Comparison of ENCODE assay signal across 11 mouse cellular contexts in genomic region chr4:119274627-119275026, GRCm38 (mm10). TPM values are rescaled to one million over a fixed set of nuclear protein-coding genes. Genes with fewer than 3 reads are reported as not detected.
DNase-seq lines count a peak whose midpoint lies in the region; ATAC-seq and TF ChIP-seq lines count a peak whose summit lies in the region.
"Had no signal": no experiment of that assay in that cellular context is flagged by ENCODE, and none has a peak within 500 bp of the region (broad histone marks: within the 10 kb centered on the region; RNA-seq: fewer than 3 reads in every experiment).

No protein-coding gene starts in this region.

- DNase-seq in ovary, postnatal 14 days (ENCODE audit: low spot score), result peak; percentile 33
- no peak for DNase-seq in ovary, adult 18-20 months (ENCODE audit: low spot score)
- no peak for DNase-seq in liver, embryonic 14.5 days (ENCODE audit: low read depth in 3 of 3, low spot score in 3 of 3)
- DNase-seq in spleen, postnatal 14 days (ENCODE audit: low spot score in 2 of 2), result no peak
- no peak for DNase-seq in left cerebral cortex, postnatal 14 days (ENCODE audit: low spot score in 2 of 2)
- no peak for DNase-seq in B cell, adult 2 months
- DNase-seq: cerebellum, adult 11 months had no signal

- WGBS in heart, embryonic 12.5 days, result 85% methylated on average over 1 of the region's 1 CpGs
- 76% methylated on average over 1 of the region's 1 CpGs for WGBS in liver, embryonic 14.5 days (ENCODE audit: insufficient replicate concordance)
- WGBS in stomach, embryonic 16.5 days, result 70% methylated on average over 1 of the region's 1 CpGs

- no peak overlapping the region for H3K9ac ChIP-seq in heart, embryonic 12.5 days
- H3K9ac ChIP-seq in liver, embryonic 14.5 days (replicated peaks), result no peak overlapping the region
- no peak overlapping the region for H3K9ac ChIP-seq in stomach, embryonic 16.5 days (ENCODE audit: low read length)
- H3K9ac ChIP-seq: lung, embryonic 14.5 days had no signal

- no peak for TF ChIP-seq CTCF in liver, embryonic 14.5 days (IDR thresholded peaks at IDR 0.05; ENCODE audit: low read depth)

- no peak for TF ChIP-seq EP300 in liver, embryonic 14.5 days (IDR thresholded peaks at IDR 0.05; ENCODE audit: low read depth)

- peaks cover 8% of the 10 kb centered on the region; the same call in 1 of the 2 replicates for H3K4me1 ChIP-seq in heart, embryonic 12.5 days (replicated peaks)
- peaks cover 0 to 7% of the 10 kb centered on the region in 2 experiments; a peak in 2 of 4 replicates for H3K4me1 ChIP-seq in liver, embryonic 14.5 days (replicated peaks; ENCODE audit: control insufficient read depth in 2 of 2, insufficient read depth in 2 of 2, low read length in 1 of 2)
- H3K4me1 ChIP-seq in stomach, embryonic 16.5 days (ENCODE audit: control insufficient read depth, insufficient read depth, low read length), result no peaks in the 10 kb centered on the region

- no peak overlapping the region for H3K4me3 ChIP-seq in heart, embryonic 12.5 days
- H3K4me3 ChIP-seq in liver, embryonic 14.5 days (ENCODE audit: insufficient read depth in 1 of 2, low read depth in 2 of 2, low read length in 2 of 2), result no peak overlapping the region
- no peak overlapping the region for H3K4me3 ChIP-seq in stomach, embryonic 16.5 days (replicated peaks; ENCODE audit: low read length)

- peak overlapping the region; percentile 51 for H3K27ac ChIP-seq in heart, embryonic 12.5 days (ENCODE audit: poor library complexity, severe bottlenecking)
- no peak overlapping the region for H3K27ac ChIP-seq in liver, embryonic 14.5 days
- no peak overlapping the region for H3K27ac ChIP-seq in stomach, embryonic 16.5 days (ENCODE audit: low read length)

- H3K9me3 ChIP-seq in heart, embryonic 12.5 days (replicated peaks), result no peaks in the 10 kb centered on the region
- H3K9me3 ChIP-seq in liver, embryonic 14.5 days (ENCODE audit: control insufficient read depth, low read length), result no peaks in the 10 kb centered on the region
- H3K9me3 ChIP-seq in stomach, embryonic 16.5 days (replicated peaks; ENCODE audit: control insufficient read depth, low read length), result no peaks in the 10 kb centered on the region

- H3K36me3 ChIP-seq in heart, embryonic 12.5 days, result peaks cover 94% of the 10 kb centered on the region
- peaks cover 58% of the 10 kb centered on the region for H3K36me3 ChIP-seq in liver, embryonic 14.5 days (replicated peaks; ENCODE audit: control insufficient read depth, insufficient read depth, low read depth)
- H3K36me3 ChIP-seq in stomach, embryonic 16.5 days (ENCODE audit: control insufficient read depth, insufficient read depth, low read length), result peaks cover 32% of the 10 kb centered on the region

- intact Hi-C loops in left cerebral cortex, postnatal 14 days (cut with DNase I), result no loop called here

- no peaks in the 10 kb centered on the region for H3K27me3 ChIP-seq in heart, embryonic 12.5 days (replicated peaks)
- no peaks in the 10 kb centered on the region for H3K27me3 ChIP-seq in liver, embryonic 14.5 days (ENCODE audit: control insufficient read depth, insufficient read depth, low read length)
- H3K27me3 ChIP-seq in stomach, embryonic 16.5 days (ENCODE audit: control insufficient read depth, insufficient read depth, low read length), result no peaks in the 10 kb centered on the region

- no peak overlapping the region for H3K4me2 ChIP-seq in heart, embryonic 12.5 days
- H3K4me2 ChIP-seq in liver, embryonic 14.5 days (ENCODE audit: low read depth), result no peak overlapping the region
- H3K4me2 ChIP-seq in stomach, embryonic 16.5 days (ENCODE audit: low read depth, low read length), result no peak overlapping the region
- H3K4me2 ChIP-seq: lung, embryonic 14.5 days had no signal

- ATAC-seq in heart, embryonic 12.5 days (ENCODE audit: insufficient number of reproducible peaks, low FRiP score), result no peak
- peak; percentile 25; the same call in 1 of the 2 replicates for ATAC-seq in liver, embryonic 14.5 days (ENCODE audit: insufficient read depth)
- 0 out of 2 replicates have a peak, but pooled peaks have one; percentile 44 for ATAC-seq in stomach, embryonic 16.5 days (ENCODE audit: insufficient read depth, low FRiP score)

RNA-seq across cellular contexts. Expression of gene Cldn19, which starts 19.4 kb away (rescaled TPM):
- not detected in 2 replicates for polyA plus RNA-seq in heart, embryonic 12.5 days (2016; fragmentation: Nextera tagmentation; extraction: Ambion mirVana)
- polyA plus RNA-seq in liver, embryonic 14.5 days (2012; rRNA removed), result not detected in 2 replicates
- not detected in 2 replicates for polyA plus RNA-seq in liver, embryonic 14.5 days (2014; fragmentation: Nextera tagmentation; extraction: Ambion mirVana)
- 0.10 and 0.27 TPM in 2 replicates for polyA plus RNA-seq in stomach, embryonic 16.5 days (2015; fragmentation: Nextera tagmentation; extraction: Ambion mirVana)
- total RNA-seq in left cerebral cortex, postnatal 14 days (2021), result under 1 TPM; 0.15 to 0.24 TPM
- polyA plus RNA-seq: large intestine, adult 2 months; lung, embryonic 14.5 days had no signal

RNA-seq across cellular contexts. Expression of gene Ybx1, which starts 19.8 kb away (rescaled TPM):
- 851 and 903 TPM in 2 replicates for polyA plus RNA-seq in heart, embryonic 12.5 days (2016; fragmentation: Nextera tagmentation; extraction: Ambion mirVana)
- 135 and 250 TPM in 2 replicates for polyA plus RNA-seq in liver, embryonic 14.5 days (2012; rRNA removed)
- 297 and 335 TPM in 2 replicates for polyA plus RNA-seq in liver, embryonic 14.5 days (2014; fragmentation: Nextera tagmentation; extraction: Ambion mirVana)
- 279 and 346 TPM in 2 replicates for polyA plus RNA-seq in stomach, embryonic 16.5 days (2015; fragmentation: Nextera tagmentation; extraction: Ambion mirVana)
- total RNA-seq in left cerebral cortex, postnatal 14 days (2021), result 100 to 1,000 TPM; 441 to 483 TPM

RNA-seq across cellular contexts. Expression of gene P3h1, which starts 41.9 kb away (rescaled TPM):
- polyA plus RNA-seq in heart, embryonic 12.5 days (2016; fragmentation: Nextera tagmentation; extraction: Ambion mirVana), result 32.8 and 34.3 TPM in 2 replicates
- polyA plus RNA-seq in liver, embryonic 14.5 days (2012; rRNA removed), result 7.5 and 9.1 TPM in 2 replicates
- polyA plus RNA-seq in liver, embryonic 14.5 days (2014; fragmentation: Nextera tagmentation; extraction: Ambion mirVana), result 7.5 and 7.9 TPM in 2 replicates
- polyA plus RNA-seq in stomach, embryonic 16.5 days (2015; fragmentation: Nextera tagmentation; extraction: Ambion mirVana), result 31.3 and 34.0 TPM in 2 replicates
- 1 to 10 TPM; 7.1 to 7.6 TPM for total RNA-seq in left cerebral cortex, postnatal 14 days (2021)

RNA-seq across cellular contexts. Expression of gene AU022252, which starts 42.1 kb away (rescaled TPM):
- polyA plus RNA-seq in heart, embryonic 12.5 days (2016; fragmentation: Nextera tagmentation; extraction: Ambion mirVana), result 27.8 and 28.9 TPM in 2 replicates
- polyA plus RNA-seq in liver, embryonic 14.5 days (2012; rRNA removed), result 2.2 and 3.1 TPM in 2 replicates
- 12.7 and 12.8 TPM in 2 replicates for polyA plus RNA-seq in liver, embryonic 14.5 days (2014; fragmentation: Nextera tagmentation; extraction: Ambion mirVana)
- 25.4 and 25.7 TPM in 2 replicates for polyA plus RNA-seq in stomach, embryonic 16.5 days (2015; fragmentation: Nextera tagmentation; extraction: Ambion mirVana)
- 10 to 100 TPM; 31.6 to 34.9 TPM for total RNA-seq in left cerebral cortex, postnatal 14 days (2021)

RNA-seq across cellular contexts. Expression of gene Ppih, which starts 45.7 kb away (rescaled TPM):
- polyA plus RNA-seq in heart, embryonic 12.5 days (2016; fragmentation: Nextera tagmentation; extraction: Ambion mirVana), result 58.1 and 58.5 TPM in 2 replicates
- polyA plus RNA-seq in liver, embryonic 14.5 days (2012; rRNA removed), result 42.3 and 52.2 TPM in 2 replicates
- 76.0 and 80.8 TPM in 2 replicates for polyA plus RNA-seq in liver, embryonic 14.5 days (2014; fragmentation: Nextera tagmentation; extraction: Ambion mirVana)
- 62.8 and 70.6 TPM in 2 replicates for polyA plus RNA-seq in stomach, embryonic 16.5 days (2015; fragmentation: Nextera tagmentation; extraction: Ambion mirVana)
- total RNA-seq in left cerebral cortex, postnatal 14 days (2021), result 10 to 100 TPM; 18.0 to 19.1 TPM
